In the genomic region with DNA sequence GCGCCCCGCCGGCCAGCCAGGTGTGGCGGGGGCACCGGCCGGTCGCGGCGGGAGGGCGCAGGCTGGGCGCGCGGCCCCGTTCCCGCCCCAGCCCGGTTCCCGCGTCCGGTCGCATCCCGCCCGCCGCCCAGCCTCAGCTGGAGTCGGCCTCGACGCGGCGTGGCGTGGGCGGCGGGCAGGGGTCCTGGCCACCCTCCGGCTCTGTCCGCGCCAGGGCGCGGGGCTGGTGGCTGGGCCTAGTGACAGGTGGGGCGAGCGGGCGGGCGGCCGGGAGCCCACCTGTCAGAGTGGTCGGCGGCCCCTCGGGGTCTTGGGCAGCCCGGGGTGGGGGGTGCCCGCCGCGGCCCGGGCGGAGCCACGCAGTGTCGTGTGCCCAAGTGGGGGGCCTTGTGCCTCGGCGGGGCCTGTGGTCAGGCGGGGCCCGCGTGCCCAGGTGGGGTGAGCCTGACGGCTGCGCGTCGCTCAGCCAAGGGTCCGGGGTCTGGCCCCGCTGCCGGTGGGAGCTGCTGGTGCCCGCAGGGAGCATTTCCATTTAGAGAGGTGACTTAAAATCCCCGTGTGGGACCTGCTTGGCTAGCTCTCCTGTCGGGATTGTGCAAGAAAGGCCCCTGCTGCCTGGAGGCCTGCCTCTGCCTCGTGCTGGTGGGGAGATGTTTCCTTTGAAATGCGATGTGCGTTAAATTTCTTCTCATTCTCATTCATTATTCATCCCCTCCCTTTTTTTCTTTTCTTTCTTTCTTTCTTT, we compare ENCODE assay signal across 8 mouse cellular contexts. TPM values are rescaled to one million over a fixed set of nuclear protein-coding genes. Genes with fewer than 3 reads are reported as not detected.
A peak's percentile ranks its signal among the peaks of the same experiment; 100 is the strongest.
DNase-seq lines count a peak whose midpoint lies in the region; ATAC-seq and TF ChIP-seq lines count a peak whose summit lies in the region.

No protein-coding gene starts in this region.

- peak overlapping the region; percentile 88 for H3K4me3 ChIP-seq in intestine, embryonic 15.5 days (replicated peaks)
- H3K4me3 ChIP-seq in liver, postnatal 0 days (ENCODE audit: low read depth, low read length): peak overlapping the region; percentile 84
- H3K4me3 ChIP-seq in olfactory bulb, adult 2 months (ENCODE audit: insufficient read depth, low read depth, low read length): peak overlapping the region; percentile 98

- no peak for TF ChIP-seq EP300 in liver, postnatal 0 days (IDR thresholded peaks at IDR 0.05; ENCODE audit: low read depth)

- H3K4me1 ChIP-seq in intestine, embryonic 15.5 days (replicated peaks): peaks cover 12% of the 10 kb centered on the region
- H3K4me1 ChIP-seq in liver, postnatal 0 days (ENCODE audit: insufficient read depth): peaks cover 29% of the 10 kb centered on the region
- peaks cover 14% of the 10 kb centered on the region for H3K4me1 ChIP-seq in olfactory bulb, adult 2 months (ENCODE audit: control insufficient read depth, insufficient read depth, low read length)

- TF ChIP-seq CTCF in liver, postnatal 0 days (IDR thresholded peaks at IDR 0.05; ENCODE audit: low read depth): no peak
- no peak for TF ChIP-seq CTCF in olfactory bulb, adult 2 months (IDR thresholded peaks at IDR 0.05; ENCODE audit: insufficient read depth, low read depth, low read length)

- H3K4me2 ChIP-seq in intestine, embryonic 15.5 days (replicated peaks): peak overlapping the region; percentile 79
- peak overlapping the region; percentile 97 for H3K4me2 ChIP-seq in liver, postnatal 0 days (ENCODE audit: low read depth, low read length)

- no peak for TF ChIP-seq POLR2A in olfactory bulb, adult 2 months (IDR thresholded peaks at IDR 0.05; ENCODE audit: insufficient read depth, low read depth, low read length)

- peak overlapping the region; percentile 73 for H3K27ac ChIP-seq in intestine, embryonic 15.5 days
- H3K27ac ChIP-seq in liver, postnatal 0 days (ENCODE audit: low read depth): peak overlapping the region; percentile 90
- H3K27ac ChIP-seq in olfactory bulb, adult 2 months (ENCODE audit: insufficient read depth, low read depth, low read length): no peak overlapping the region

- DNase-seq in right cerebral cortex, adult 18-20 months: peak; percentile 19
- DNase-seq in right cerebral cortex, adult 2 months (ENCODE audit: low spot score in 2 of 2): no peak
- peak; percentile 20 for DNase-seq in gastrocnemius, postnatal 14 days
- DNase-seq in liver, postnatal 0 days: peak; percentile 58
- DNase-seq in yolk sac, embryonic 10.5 days (ENCODE audit: low spot score): peak; percentile 52

- peak; percentile 62 for ATAC-seq in cerebellum, adult (ENCODE audit: insufficient number of reproducible peaks, low FRiP score, low TSS enrichment)
- ATAC-seq in intestine, embryonic 15.5 days: peak; percentile 68
- peak; percentile 53 for ATAC-seq in liver, postnatal 0 days

- H3K9ac ChIP-seq in intestine, embryonic 15.5 days: peak overlapping the region; percentile 96
- peak overlapping the region; percentile 97 for H3K9ac ChIP-seq in liver, postnatal 0 days (replicated peaks)

- under 1% methylated on average over 60 of the region's 70 CpGs for WGBS in intestine, embryonic 15.5 days
- WGBS in liver, postnatal 0 days (ENCODE audit: insufficient replicate concordance): under 1% methylated on average over 51 of the region's 70 CpGs
- WGBS in olfactory bulb, adult 2 months: 3% methylated on average over 70 of the region's 70 CpGs

- peaks cover 16% of the 10 kb centered on the region; the same call in 1 of the 2 replicates for H3K36me3 ChIP-seq in intestine, embryonic 15.5 days
- peaks cover 33% of the 10 kb centered on the region for H3K36me3 ChIP-seq in liver, postnatal 0 days (replicated peaks; ENCODE audit: insufficient read depth, low read length)

- no peaks in the 10 kb centered on the region for H3K9me3 ChIP-seq in intestine, embryonic 15.5 days
- H3K9me3 ChIP-seq in liver, postnatal 0 days (ENCODE audit: low read length): no peaks in the 10 kb centered on the region

- no peaks in the 10 kb centered on the region for H3K27me3 ChIP-seq in intestine, embryonic 15.5 days (replicated peaks)
- H3K27me3 ChIP-seq in liver, postnatal 0 days (ENCODE audit: insufficient read depth, low read length): no peaks in the 10 kb centered on the region

- intact Hi-C loops in gastrocnemius, postnatal 14 days (cut with DNase I; ENCODE audit: low total_unique reads): no loop called here

RNA-seq across cellular contexts. Expression of a gene that starts 0.5 kb away (rescaled TPM):
- 10 to 100 TPM; 38.3 to 39.1 TPM for total RNA-seq in gastrocnemius, postnatal 14 days (2021)
- 148 and 170 TPM in 2 replicates for polyA plus RNA-seq in intestine, embryonic 15.5 days (2015; fragmentation: Nextera tagmentation; extraction: Ambion mirVana)
- polyA plus RNA-seq in liver, postnatal 0 days (2015; fragmentation: Nextera tagmentation; extraction: Ambion mirVana): 45.9 and 52.5 TPM in 2 replicates
- not detected in 2 replicates for polyA plus RNA-seq in olfactory bulb, adult 2 months (2012; ENCODE audit: insufficient read depth, insufficient read length, low replicate concordance, missing spikeins)

RNA-seq across cellular contexts. Expression of a gene that starts 51.1 kb away (rescaled TPM):
- 10 to 100 TPM; 12.7 to 13.3 TPM for total RNA-seq in gastrocnemius, postnatal 14 days (2021)
- 30.7 TPM in 2 replicates for polyA plus RNA-seq in intestine, embryonic 15.5 days (2015; fragmentation: Nextera tagmentation; extraction: Ambion mirVana)
- polyA plus RNA-seq in liver, postnatal 0 days (2015; fragmentation: Nextera tagmentation; extraction: Ambion mirVana): 3.3 and 3.7 TPM in 2 replicates
- polyA plus RNA-seq in olfactory bulb, adult 2 months (2012; ENCODE audit: insufficient read depth, insufficient read length, low replicate concordance, missing spikeins): not detected in 2 replicates

RNA-seq across cellular contexts. Expression of a gene that starts 51.1 kb away (rescaled TPM):
- 10 to 100 TPM; 45.6 to 46.1 TPM for total RNA-seq in gastrocnemius, postnatal 14 days (2021)
- polyA plus RNA-seq in intestine, embryonic 15.5 days (2015; fragmentation: Nextera tagmentation; extraction: Ambion mirVana): 16.9 and 19.0 TPM in 2 replicates
- 5.0 and 5.9 TPM in 2 replicates for polyA plus RNA-seq in liver, postnatal 0 days (2015; fragmentation: Nextera tagmentation; extraction: Ambion mirVana)
- polyA plus RNA-seq in olfactory bulb, adult 2 months (2012; ENCODE audit: insufficient read depth, insufficient read length, low replicate concordance, missing spikeins): not detected in 2 replicates

RNA-seq across cellular contexts. Expression of a gene that starts 57.6 kb away (rescaled TPM):
- not detected for total RNA-seq in gastrocnemius, postnatal 14 days (2021)
- polyA plus RNA-seq in intestine, embryonic 15.5 days (2015; fragmentation: Nextera tagmentation; extraction: Ambion mirVana): not detected in 2 replicates
- not detected in 2 replicates for polyA plus RNA-seq in liver, postnatal 0 days (2015; fragmentation: Nextera tagmentation; extraction: Ambion mirVana)
- polyA plus RNA-seq in olfactory bulb, adult 2 months (2012; ENCODE audit: insufficient read depth, insufficient read length, low replicate concordance, missing spikeins): not detected in 2 replicates

Comparison
In these comparisons a context has a peak if more than half of its experiments do, and no peak if none do; other contexts are left out.
1. DNase-seq: peak in right cerebral cortex, adult 18-20 months (single experiment), gastrocnemius, postnatal 14 days (single experiment), liver, postnatal 0 days (single experiment) and yolk sac, embryonic 10.5 days (single experiment); none in right cerebral cortex, adult 2 months (0 of 2).
2. Peak in every context shown above with its lines, with median percentiles within 50 percentile points of each other: ATAC-seq and H3K4me3 ChIP-seq.